Mouse (Mus musculus) left cerebral cortex, adult 11 months (tissue): ENCODE results near the gene Ceacam10.
"Not testable (repeated sequence)": the region's sequence is repeated elsewhere in the genome, so short reads cannot be mapped to it uniquely, and the experiment has no call there.

ENCODE experiments used
- DNase-seq: peaks from one replicate; pipeline ENCODE4 v3.0.0; 2022; ENCODE audit warnings: low spot score

Ceacam10 gene

DNA sequence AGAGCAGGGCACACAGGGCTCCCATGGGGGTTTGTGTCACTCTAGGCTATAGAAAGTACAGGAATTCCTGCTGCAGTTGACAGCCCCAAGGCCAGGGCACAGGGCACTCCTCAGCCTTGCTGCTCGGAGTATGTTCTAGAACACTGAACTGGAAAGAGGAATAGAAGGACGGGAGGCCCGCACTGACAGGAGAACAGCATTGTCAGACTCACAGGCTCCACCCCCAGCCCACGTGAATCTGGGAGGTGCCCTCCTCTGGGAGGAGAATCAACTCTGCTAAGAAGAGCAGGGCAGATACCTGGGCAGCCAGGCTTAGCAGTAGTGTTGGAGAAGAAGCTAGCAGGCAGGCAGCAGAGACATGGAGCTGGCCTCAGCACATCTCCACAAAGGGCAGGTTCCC is at the start of gene Ceacam10:
Gene Ceacam10, plus strand, starts transcription at position 289 of the 400 bp plus-strand sequence.
- DNase-seq, result not testable (repeated sequence)

- DNase-seq, result no peak
Measured at GRCm38 (mm10) chr7:24735970-24736670, 40.9 kb upstream of the Ceacam10 start.

DNA sequence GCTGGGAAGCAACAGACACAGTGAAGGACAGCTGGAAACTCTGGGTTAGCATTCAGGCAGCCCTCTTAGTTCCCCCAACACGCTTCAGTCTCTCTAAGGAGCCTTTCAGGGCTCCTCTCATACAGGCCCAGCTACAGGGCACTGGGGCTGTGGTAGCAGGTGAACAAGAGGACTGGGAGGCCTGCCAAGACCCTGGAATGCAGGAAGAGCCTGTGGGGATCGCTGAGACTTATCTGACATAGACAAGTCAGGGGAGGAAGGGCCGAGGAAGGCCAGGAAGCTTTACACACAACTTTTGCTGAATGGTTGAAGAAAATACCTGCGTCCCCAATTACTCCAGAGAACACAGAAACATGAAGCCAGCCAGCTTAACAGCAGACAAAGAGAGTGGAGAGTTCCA is 26.3 kb upstream of the Ceacam10 start:
- DNase-seq, result no peak

- no peak for DNase-seq
Measured at GRCm38 (mm10) chr7:24751610-24752009, 25.4 kb upstream of the Ceacam10 start.

GRCm38 (mm10) chr7:24753476-24753875 is 23.5 kb upstream of the Ceacam10 start:
- DNase-seq, result no peak

GRCm38 (mm10) chr7:24758520-24758919 is 18.5 kb upstream of the Ceacam10 start:
- DNase-seq, result no peak

GRCm38 (mm10) chr7:24760211-24760610 is 16.8 kb upstream of the Ceacam10 start, which contains the start of gene Cd177:
Gene Cd177, minus strand, starts transcription at chr7:24760311.
- no peak for DNase-seq

DNA sequence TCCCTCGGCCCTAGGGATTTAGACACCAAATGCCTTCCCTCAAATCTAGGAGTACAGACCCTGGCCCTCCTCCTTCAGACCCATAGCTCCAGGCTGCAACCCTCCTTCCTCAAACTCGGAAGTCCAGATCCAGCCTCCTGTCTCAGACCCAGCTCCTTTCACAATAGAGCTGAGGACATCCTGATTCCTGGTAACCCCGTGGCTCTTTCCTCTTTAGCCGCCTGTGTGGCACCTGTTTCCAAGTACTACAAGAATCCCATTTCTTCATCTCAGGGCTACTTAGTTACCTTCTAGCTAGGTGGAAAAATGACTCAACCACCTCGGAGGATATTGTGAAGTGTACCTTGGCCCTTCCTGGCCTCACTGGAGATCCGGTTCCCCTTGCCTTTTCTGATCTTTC is 15.8 kb upstream of the Ceacam10 start:
- no peak for DNase-seq

DNA sequence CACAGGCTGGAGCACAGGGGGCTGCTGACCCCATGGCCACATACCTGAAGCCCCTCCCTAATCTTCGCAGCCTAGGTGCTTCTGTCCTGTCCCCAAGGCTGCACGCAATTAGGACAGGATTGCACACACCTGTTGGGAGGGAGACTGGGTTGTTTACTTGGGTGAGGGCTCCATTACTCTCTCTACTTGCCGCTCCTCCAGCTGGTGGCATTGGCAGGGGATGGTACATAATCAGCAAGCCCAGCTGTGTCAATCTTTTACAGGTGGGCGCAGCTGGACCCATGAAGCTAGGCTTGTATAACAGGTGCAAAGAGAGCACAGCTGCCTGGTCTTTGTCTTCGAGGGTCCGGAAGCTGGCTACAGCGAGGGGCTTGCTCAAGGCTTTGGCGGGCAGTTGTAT is 14.4 kb upstream of the Ceacam10 start:
- DNase-seq, result no peak

DNA sequence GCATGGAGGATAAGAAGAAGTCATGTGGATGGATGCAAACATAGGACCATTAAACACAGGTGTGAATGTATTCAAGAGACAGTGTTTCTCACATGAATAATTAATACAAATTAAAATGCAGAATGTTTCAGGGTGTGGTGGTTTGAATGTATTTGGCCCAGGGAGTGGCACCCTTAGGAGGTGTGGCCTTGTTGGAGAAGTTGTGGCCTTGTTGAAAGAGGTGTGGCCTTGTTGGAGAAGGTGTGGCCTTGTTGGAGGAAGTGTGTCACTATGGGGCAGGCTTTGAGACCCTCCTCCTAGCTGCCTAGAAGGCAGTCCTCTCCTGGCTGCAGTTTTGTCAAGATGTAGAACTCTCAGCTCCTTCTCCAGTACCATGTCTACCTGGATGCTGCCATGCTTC is 5.6 kb upstream of the Ceacam10 start:
- DNase-seq, result no peak

- no peak for DNase-seq
Measured at GRCm38 (mm10) chr7:24773942-24774535, 3.0 kb upstream of the Ceacam10 start.

DNA sequence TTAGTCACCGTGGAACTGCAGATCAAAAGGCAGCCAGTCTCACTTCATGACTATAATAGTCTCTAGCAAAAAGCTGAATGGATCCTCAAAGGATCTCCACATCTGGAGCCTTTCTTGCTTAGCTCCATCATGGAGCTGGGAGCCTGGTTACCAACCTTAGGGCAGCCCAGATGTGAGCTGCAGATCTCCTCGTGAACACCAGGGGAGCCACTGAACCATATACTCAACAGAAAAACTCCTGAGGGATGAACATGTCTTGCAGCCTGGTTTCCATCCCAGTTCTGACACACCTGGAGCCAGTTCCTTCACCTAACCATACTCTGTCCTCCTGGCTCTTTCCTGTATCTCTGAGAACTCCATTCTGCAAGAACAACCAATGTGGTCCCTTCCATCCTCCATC is 861 bp upstream of the Ceacam10 start:
- no peak for DNase-seq

GRCm38 (mm10) chr7:24797918-24798317 is 20.9 kb downstream of the Ceacam10 start:
- no peak for DNase-seq

DNA sequence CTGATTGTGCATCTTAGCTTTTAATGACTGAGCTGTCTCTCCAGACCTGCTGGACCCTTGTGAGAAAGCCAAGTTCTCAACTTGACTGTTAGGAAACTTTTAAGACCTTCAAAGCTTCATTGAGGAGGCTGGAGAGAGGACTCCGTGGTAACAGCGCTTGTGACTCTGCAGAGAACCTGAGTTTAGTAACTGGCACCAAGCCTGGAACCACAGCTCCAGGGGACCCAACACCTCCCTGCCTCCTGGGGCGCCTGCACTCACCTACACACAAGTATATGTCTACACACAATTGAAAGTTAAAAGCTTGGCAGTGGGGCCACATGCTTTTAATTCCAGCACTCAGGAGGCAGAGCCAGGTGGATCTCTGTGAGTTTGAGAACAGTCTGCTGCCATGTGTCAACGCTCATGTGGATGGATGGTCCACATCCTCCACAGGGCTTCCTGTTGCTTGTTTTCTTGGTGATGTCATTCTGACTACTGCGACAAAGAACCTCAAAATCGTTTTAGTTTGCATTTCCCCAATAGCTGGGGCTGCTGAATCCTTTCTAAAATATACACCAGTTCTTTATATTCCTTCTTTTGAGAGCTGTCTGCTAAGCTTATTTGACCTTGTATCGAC is 25.3 kb downstream of the Ceacam10 start:
- no peak for DNase-seq

- DNase-seq, result no peak
Measured at GRCm38 (mm10) chr7:24804826-24805225, 27.8 kb downstream of the Ceacam10 start.

DNA sequence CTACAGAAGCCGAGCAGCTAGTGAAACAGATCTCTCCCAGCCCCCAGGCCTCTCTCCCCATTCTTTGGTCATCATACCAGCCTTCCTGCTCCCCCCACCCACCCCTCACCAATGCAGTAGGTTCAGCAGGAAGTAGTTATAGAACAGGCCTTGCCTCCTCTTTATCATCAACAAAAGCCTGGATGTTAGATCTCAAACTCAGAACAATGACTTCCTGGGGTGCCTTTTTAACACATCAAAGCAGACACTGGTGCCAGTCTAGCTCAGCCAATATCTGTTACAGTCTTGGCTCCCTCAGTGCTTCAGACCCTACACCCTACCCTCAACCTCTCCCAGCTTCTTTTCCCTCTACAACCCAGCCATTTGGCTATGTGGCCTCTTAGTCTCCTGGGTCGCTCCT is 32.0 kb downstream of the Ceacam10 start:
- no peak for DNase-seq

- peak; percentile 53 for DNase-seq
Measured at GRCm38 (mm10) chr7:24817502-24817901, 40.5 kb downstream of the Ceacam10 start.

DNA sequence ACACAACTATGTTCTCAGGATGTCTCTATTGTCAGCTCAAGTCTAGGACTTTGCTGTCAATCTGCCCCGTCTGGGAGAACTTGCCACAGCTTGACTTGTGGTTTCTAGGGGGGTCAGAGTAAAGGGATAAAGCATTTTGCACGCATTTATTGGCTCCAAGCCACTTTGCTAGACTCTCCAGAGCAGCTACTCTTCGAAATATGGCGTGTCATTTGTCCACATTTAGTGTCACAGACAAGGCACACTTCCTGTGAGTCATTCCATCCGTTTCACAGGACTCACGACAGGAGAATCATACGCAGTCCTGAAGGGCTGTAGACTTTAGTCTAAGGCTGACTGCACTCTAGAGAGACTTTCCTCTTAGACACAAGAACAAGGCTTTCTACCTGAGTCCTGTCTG is 47.4 kb downstream of the Ceacam10 start:
- no peak for DNase-seq

DNA sequence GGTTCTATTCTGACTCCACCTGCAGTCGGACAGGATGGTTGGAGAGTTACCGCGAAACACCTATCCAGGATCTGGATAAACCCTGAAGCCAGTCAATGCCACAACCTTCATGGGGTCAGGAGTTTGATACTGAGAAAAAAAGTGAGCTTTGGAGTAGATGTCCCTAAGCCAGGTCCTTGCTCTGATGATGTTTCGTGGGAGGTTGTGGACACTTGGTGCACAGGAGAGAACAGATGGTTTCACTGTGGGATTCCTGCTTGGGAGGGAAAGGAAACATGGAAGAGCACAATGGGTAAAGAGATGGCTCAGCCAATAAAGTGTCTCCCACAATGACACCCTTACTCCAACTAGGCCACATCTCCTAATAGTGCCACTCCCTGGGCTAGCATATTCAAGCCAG is 50.2 kb downstream of the Ceacam10 start:
- no peak for DNase-seq
